Mouse (Mus musculus) kidney, adult 2 months (tissue): ENCODE measurements at regions not wholly inside any gene's neighbourhood (a gene's known extent, or its start where the extent isn't known, plus 50 kb on each side); places are given as distances from the start of the nearest gene placed in this dataset.
A peak's percentile ranks its signal among the peaks of the same experiment; 100 is the strongest.

Source experiments
- DNase-seq: peaks from one replicate; pipeline ENCODE4 v3.0.0; 2021
- H3K27ac ChIP-seq: fragments of 200-500 bp; 2 replicates; pipeline ENCODE4 v1.5.1; 2012; ENCODE audit warnings: low read depth, low read length, control low read depth, inconsistent platforms; ENCODE audit not compliant: insufficient read depth
- H3K27me3 ChIP-seq: fragments of 200-500 bp; replicated peaks from 2 replicates; pipeline ENCODE4 v1.6.1; 2012; ENCODE audit warnings: mild to moderate bottlenecking, moderate library complexity, low read length, inconsistent platforms; ENCODE audit not compliant: control insufficient read depth, insufficient read depth
- H3K36me3 ChIP-seq: fragments of 200-500 bp; 2 replicates; pipeline ENCODE4 v1.6.1; 2012; ENCODE audit warnings: mild to moderate bottlenecking, moderate library complexity, low read length, inconsistent platforms; ENCODE audit not compliant: control insufficient read depth, insufficient read depth
- H3K4me1 ChIP-seq: fragments of 200-500 bp; 2 replicates; pipeline ENCODE4 v1.6.1; 2011; ENCODE audit warnings: low read length; ENCODE audit not compliant: control insufficient read depth, insufficient read depth
- H3K4me3 ChIP-seq: fragments of 200-500 bp; 2 replicates; pipeline ENCODE4 v1.5.1; 2011; ENCODE audit warnings: mild to moderate bottlenecking, low read depth, low read length, control low read depth; ENCODE audit not compliant: insufficient read depth
- CTCF ChIP-seq: fragments of 200-500 bp; conservative IDR thresholded peaks from 2 replicates; pipeline ENCODE4 v1.5.1; 2011; ENCODE audit warnings: low read depth, mild to moderate bottlenecking, control low read depth, low read length, moderate library complexity, mixed read lengths; ENCODE audit not compliant: insufficient read depth, insufficient read length
- POLR2A ChIP-seq: fragments of 200-500 bp; IDR thresholded peaks from one replicate; pipeline ENCODE4 v1.6.1; 2011; ENCODE audit warnings: low read depth, low read length, control low read depth
- WGBS: fragments of 180-500 bp; shearing (Covaris S2); methylation state at CpG from one replicate; pipeline ENCODE4 v1.1.7; 2018; 5-methylcytosine and 5-hydroxymethylcytosine counted together

GRCm38 (mm10) chrX:85329474-85330225, 80.2 kb downstream of the Fthl17a start:
- Histone ChIP-seq H3K27me3 (no peaks in the 10 kb centered on the region), H3K27ac (no peak overlapping the region), H3K4me1 (no peaks in the 10 kb centered on the region), H3K36me3 (no peaks in the 10 kb centered on the region), H3K4me3 (no peak overlapping the region)
- TF ChIP-seq CTCF (no peak), POLR2A (no peak)
- no peak for DNase-seq
- WGBS: 80% methylated on average over 6 of the region's 6 CpGs

GRCm38 (mm10) chrX:85343517-85343916, 94.0 kb downstream of the Fthl17a start:
- H3K27me3 ChIP-seq: no peaks in the 10 kb centered on the region
- H3K27ac ChIP-seq: no peak overlapping the region
- WGBS: 8% methylated on average over 3 of the region's 3 CpGs
- TF ChIP-seq POLR2A (no peak), CTCF (no peak)
- no peak overlapping the region for H3K4me3 ChIP-seq
- H3K36me3 ChIP-seq: no peaks in the 10 kb centered on the region
- DNase-seq: peak; percentile 15
- no peaks in the 10 kb centered on the region for H3K4me1 ChIP-seq

GRCm38 (mm10) chrX:85375296-85375695, 125.8 kb downstream of the Fthl17a start:
- Histone ChIP-seq H3K4me1 (no peaks in the 10 kb centered on the region), H3K27ac (no peak overlapping the region), H3K36me3 (no peaks in the 10 kb centered on the region), H3K4me3 (no peak overlapping the region), H3K27me3 (no peaks in the 10 kb centered on the region)
- WGBS: 61% methylated on average over 3 of the region's 3 CpGs
- TF ChIP-seq CTCF (no peak), POLR2A (no peak)
- DNase-seq: no peak

GRCm38 (mm10) chrX:85384452-85384851, 135.0 kb downstream of the Fthl17a start:
- TF ChIP-seq POLR2A: no peak
- no peak for TF ChIP-seq CTCF
- Histone ChIP-seq H3K27ac (no peak overlapping the region), H3K4me1 (no peaks in the 10 kb centered on the region), H3K4me3 (no peak overlapping the region), H3K36me3 (no peaks in the 10 kb centered on the region), H3K27me3 (no peaks in the 10 kb centered on the region)
- 90% methylated on average over 2 of the region's 2 CpGs for WGBS
- no peak for DNase-seq
